Mouse (Mus musculus): ENCODE results near the gene Gfod1. TPM values are rescaled to one million over a fixed set of nuclear protein-coding genes. Genes with fewer than 3 reads are reported as not detected.

Gfod1 gene
- polyA plus RNA-seq, 1 experiment: 47.5 TPM

DNA sequence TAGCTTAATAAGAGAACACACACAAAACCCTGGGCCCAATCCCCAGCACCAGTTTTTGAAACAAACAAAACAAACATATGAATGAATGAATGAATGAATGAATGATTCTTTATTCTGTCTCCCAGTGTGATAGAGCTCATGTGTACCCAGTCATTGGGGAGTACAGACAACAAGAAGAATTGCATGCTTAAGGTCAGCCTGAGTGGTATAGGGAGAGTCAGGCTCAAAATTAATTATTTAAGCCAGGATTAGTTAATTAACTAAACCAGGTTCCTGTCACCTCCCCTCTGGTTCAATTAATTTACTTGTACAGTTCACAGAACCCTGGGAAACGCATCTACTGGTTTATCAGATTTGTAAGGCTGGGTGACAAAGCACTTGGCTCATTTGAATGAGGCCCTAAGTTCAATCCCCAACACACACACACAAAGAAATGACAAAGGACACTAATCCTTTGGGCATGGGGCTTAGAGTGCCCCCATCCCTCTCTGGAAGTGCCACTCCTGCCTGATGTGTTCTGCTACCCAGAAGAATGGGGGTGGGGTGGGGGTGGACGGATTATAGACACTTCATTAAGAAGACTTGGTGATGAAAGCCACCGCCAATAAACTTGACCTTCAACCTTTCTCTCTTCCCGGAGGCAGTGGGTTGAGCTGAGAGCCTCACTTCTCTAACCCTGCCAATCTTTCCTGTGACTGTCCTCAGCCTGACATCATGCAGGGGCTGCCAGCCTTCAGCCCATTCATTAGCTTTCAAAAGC is 34.3 kb downstream of the Gfod1 start:
- 46% methylated on average over 4 of the region's 4 CpGs for WGBS
- peak overlapping the region; percentile 62; the same call in 1 of the 2 replicates for H3K27ac ChIP-seq (ENCODE audit: insufficient read depth, low read length)
- peaks cover 59% of the 10 kb centered on the region for H3K4me1 ChIP-seq (ENCODE audit: control insufficient read depth, insufficient read depth, low read length)
- no peaks in the 10 kb centered on the region for H3K27me3 ChIP-seq (ENCODE audit: control insufficient read depth, insufficient read depth, low read length)
- TF ChIP-seq CTCF (IDR thresholded peaks at IDR 0.05; ENCODE audit: borderline replicate concordance, insufficient read depth, low read depth, low read length) (no peak), POLR2A (IDR thresholded peaks at IDR 0.05; ENCODE audit: borderline replicate concordance, insufficient read depth, low read length) (no peak)
- DNase-seq: no peak
- no peak overlapping the region for H3K4me3 ChIP-seq (replicated peaks; ENCODE audit: insufficient read depth, low read depth, low read length)

DNA sequence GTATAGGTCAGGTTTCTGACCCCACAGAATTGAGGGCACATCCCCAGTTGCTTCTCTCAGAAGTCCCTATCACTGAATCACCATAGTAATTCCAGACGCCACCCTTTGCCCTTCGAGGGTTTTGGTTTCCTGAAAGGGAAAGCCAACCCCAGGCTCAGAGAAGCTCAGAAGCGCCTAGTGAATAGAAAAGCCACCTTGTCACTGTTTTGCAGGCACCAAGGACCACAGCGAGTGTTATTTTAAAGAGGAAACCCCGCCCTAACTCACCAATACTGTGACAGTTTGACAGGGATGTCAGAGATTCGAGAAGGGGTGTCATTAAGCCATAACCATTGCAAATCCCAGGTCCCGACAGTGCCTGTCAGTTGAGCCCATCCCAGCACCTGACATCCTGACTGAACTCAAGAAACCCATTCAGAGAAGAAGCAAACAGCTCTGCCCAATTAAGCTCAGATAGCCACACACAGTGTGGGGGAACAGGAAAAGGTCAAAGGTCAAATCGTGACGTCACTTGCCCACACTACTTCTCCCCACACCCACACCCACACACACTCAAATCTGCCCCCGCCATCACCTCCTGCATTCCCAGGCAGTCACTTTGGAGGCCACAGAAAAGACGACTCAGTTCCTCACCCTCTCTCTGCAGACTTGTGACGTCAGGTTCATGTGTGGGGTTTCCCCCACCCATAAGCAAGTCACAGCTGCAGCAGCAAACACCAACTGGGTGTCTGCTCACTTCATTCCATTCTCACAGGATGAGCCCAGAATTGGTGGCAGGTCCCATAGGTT is 35.2 kb downstream of the Gfod1 start:
- Histone ChIP-seq H3K27me3 (ENCODE audit: control insufficient read depth, insufficient read depth, low read length) (no peaks in the 10 kb centered on the region), H3K4me1 (ENCODE audit: control insufficient read depth, insufficient read depth, low read length) (peaks cover 62% of the 10 kb centered on the region), H3K4me3 (replicated peaks; ENCODE audit: insufficient read depth, low read depth, low read length) (no peak overlapping the region), H3K27ac (ENCODE audit: insufficient read depth, low read length) (peak overlapping the region; percentile 34; the same call in 1 of the 2 replicates)
- no peak for TF ChIP-seq CTCF (IDR thresholded peaks at IDR 0.05; ENCODE audit: borderline replicate concordance, insufficient read depth, low read depth, low read length)
- TF ChIP-seq POLR2A (IDR thresholded peaks at IDR 0.05; ENCODE audit: borderline replicate concordance, insufficient read depth, low read length): no peak
- 67% methylated on average over 12 of the region's 12 CpGs for WGBS
- no peak for DNase-seq

DNA sequence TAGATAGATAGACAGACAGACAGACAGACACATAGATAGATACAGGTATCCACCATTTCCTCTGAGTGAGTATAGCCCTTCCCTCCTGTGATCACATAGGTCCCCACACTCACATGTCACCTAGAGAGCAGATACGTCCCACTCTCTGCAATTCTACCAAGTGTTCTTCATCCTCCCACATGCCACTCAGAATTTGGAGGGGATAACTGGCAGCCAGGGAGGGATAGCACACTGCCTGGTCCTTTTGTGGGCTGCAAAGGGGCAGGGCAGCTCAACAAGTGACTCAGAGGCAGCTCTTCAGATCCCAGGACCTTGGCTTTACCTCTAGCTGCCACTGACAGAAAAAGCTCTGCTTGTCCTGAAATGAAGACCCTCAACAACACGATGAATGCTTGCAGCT is 36.1 kb downstream of the Gfod1 start:
- Histone ChIP-seq H3K4me1 (ENCODE audit: control insufficient read depth, insufficient read depth, low read length) (peaks cover 62% of the 10 kb centered on the region), H3K27ac (ENCODE audit: insufficient read depth, low read length) (no peak overlapping the region), H3K4me3 (replicated peaks; ENCODE audit: insufficient read depth, low read depth, low read length) (no peak overlapping the region), H3K27me3 (ENCODE audit: control insufficient read depth, insufficient read depth, low read length) (no peaks in the 10 kb centered on the region)
- no peak for DNase-seq
- WGBS: 86% methylated on average over 2 of the region's 2 CpGs
- TF ChIP-seq POLR2A (IDR thresholded peaks at IDR 0.05; ENCODE audit: borderline replicate concordance, insufficient read depth, low read length) (no peak), CTCF (IDR thresholded peaks at IDR 0.05; ENCODE audit: borderline replicate concordance, insufficient read depth, low read depth, low read length) (no peak)

DNA sequence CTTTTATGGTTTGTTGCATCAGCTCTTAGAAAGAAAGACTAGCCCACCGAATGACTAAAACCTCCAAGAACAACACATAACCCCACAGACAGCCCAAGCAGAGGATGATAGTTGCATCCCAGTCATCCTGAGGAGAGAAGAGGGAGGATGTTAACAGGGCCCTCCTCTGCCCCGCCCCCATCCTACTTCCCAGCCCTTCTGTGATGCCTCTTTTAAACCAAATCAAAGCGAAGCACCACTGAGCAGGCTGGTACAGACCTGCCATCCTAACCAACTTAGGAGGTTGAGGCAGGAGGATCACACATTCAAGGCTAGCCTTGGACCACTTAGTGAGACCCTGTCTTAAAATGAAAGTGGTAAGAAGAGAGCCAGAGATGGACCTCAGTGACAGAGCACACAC is 36.8 kb downstream of the Gfod1 start:
- Histone ChIP-seq H3K27ac (ENCODE audit: insufficient read depth, low read length) (no peak overlapping the region), H3K27me3 (ENCODE audit: control insufficient read depth, insufficient read depth, low read length) (no peaks in the 10 kb centered on the region), H3K4me3 (replicated peaks; ENCODE audit: insufficient read depth, low read depth, low read length) (no peak overlapping the region), H3K4me1 (ENCODE audit: control insufficient read depth, insufficient read depth, low read length) (peaks cover 57% of the 10 kb centered on the region)
- WGBS: 94% methylated on average over 3 of the region's 3 CpGs
- TF ChIP-seq CTCF (IDR thresholded peaks at IDR 0.05; ENCODE audit: borderline replicate concordance, insufficient read depth, low read depth, low read length): no peak
- TF ChIP-seq POLR2A (IDR thresholded peaks at IDR 0.05; ENCODE audit: borderline replicate concordance, insufficient read depth, low read length): no peak
- no peak for DNase-seq

DNA sequence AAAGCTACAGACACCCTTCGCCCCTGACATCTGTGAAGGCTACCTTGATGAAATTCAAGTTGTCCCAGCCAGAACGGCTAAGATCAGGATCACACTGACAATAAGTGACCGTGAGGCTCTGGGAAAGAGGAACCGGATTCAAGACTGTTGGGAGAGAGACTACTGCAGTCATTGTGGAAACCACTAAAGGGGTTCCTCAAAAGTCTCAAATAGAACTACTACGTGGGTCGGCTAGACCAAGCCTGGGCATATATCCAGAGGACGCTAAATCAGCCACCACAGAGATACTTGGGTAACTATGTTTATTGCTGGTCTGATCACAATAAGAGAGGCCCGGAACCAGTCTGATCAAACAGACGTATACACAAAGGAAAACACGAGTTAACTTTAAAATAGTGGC is 37.6 kb downstream of the Gfod1 start:
- DNase-seq: no peak
- WGBS: 85% methylated on average over 10 of the region's 10 CpGs
- Histone ChIP-seq H3K27ac (ENCODE audit: insufficient read depth, low read length) (no peak overlapping the region), H3K27me3 (ENCODE audit: control insufficient read depth, insufficient read depth, low read length) (no peaks in the 10 kb centered on the region), H3K4me3 (replicated peaks; ENCODE audit: insufficient read depth, low read depth, low read length) (no peak overlapping the region), H3K4me1 (ENCODE audit: control insufficient read depth, insufficient read depth, low read length) (peaks cover 58% of the 10 kb centered on the region)
- no peak for TF ChIP-seq POLR2A (IDR thresholded peaks at IDR 0.05; ENCODE audit: borderline replicate concordance, insufficient read depth, low read length)
- TF ChIP-seq CTCF (IDR thresholded peaks at IDR 0.05; ENCODE audit: borderline replicate concordance, insufficient read depth, low read depth, low read length): no peak

DNA sequence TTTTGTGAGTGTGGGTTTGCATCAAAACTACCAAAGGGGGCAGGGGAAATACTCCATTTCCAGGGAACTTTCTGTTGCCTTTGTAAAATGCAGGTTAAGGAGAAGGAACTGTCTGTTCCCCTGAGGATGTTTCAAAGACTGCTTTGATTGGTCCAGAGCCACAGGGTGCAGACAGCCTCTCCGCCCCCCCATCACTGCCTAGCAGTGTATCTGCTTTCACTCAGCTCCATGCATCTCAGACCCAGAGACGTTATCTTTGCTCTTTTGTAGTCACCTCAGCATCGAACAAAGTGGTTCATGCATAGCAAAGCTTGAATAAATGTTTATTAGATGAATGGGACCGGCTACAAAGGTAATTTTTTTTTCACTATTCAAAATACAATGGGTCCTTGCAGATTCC is 38.9 kb downstream of the Gfod1 start:
- 30% methylated on average over 4 of the region's 4 CpGs for WGBS
- TF ChIP-seq CTCF (IDR thresholded peaks at IDR 0.05; ENCODE audit: borderline replicate concordance, insufficient read depth, low read depth, low read length): no peak
- TF ChIP-seq POLR2A (IDR thresholded peaks at IDR 0.05; ENCODE audit: borderline replicate concordance, insufficient read depth, low read length): no peak
- Histone ChIP-seq H3K4me1 (ENCODE audit: control insufficient read depth, insufficient read depth, low read length) (peaks cover 48% of the 10 kb centered on the region), H3K27ac (ENCODE audit: insufficient read depth, low read length) (no peak overlapping the region), H3K4me3 (replicated peaks; ENCODE audit: insufficient read depth, low read depth, low read length) (no peak overlapping the region), H3K27me3 (ENCODE audit: control insufficient read depth, insufficient read depth, low read length) (no peaks in the 10 kb centered on the region)
- DNase-seq: no peak

DNA sequence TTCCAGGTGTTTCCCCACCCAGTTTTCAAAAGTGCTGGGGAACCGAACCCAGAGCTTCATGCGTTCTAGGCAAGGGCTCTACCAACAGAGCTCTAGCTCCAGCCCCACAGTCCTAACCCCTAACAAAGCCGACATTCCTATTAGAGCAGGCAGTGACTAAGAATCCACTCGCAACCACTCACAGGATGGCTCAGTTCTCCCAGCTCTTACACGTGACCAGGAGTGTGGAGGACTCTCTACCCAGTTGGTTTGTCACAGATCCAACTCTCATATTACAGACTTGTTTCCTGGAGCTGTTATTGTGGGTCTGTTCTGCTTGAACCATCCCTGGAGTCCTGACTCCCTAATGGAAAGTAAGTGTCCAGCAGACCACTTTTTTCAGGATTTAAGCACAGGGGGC is 40.3 kb downstream of the Gfod1 start:
- Histone ChIP-seq H3K4me3 (replicated peaks; ENCODE audit: insufficient read depth, low read depth, low read length) (no peak overlapping the region), H3K4me1 (ENCODE audit: control insufficient read depth, insufficient read depth, low read length) (peaks cover 47% of the 10 kb centered on the region), H3K27ac (ENCODE audit: insufficient read depth, low read length) (peak overlapping the region; percentile 18; the same call in 1 of the 2 replicates), H3K27me3 (ENCODE audit: control insufficient read depth, insufficient read depth, low read length) (no peaks in the 10 kb centered on the region)
- 55% methylated on average over 5 of the region's 5 CpGs for whole genome bisulfite sequencing
- TF ChIP-seq POLR2A (IDR thresholded peaks at IDR 0.05; ENCODE audit: borderline replicate concordance, insufficient read depth, low read length): no peak
- no peak for TF ChIP-seq CTCF (IDR thresholded peaks at IDR 0.05; ENCODE audit: borderline replicate concordance, insufficient read depth, low read depth, low read length)
- DNase-seq: no peak

Data from cerebellum, adult 2 months (tissue).